Mouse (Mus musculus) induced T-regulatory cell, adult 2 months (primary cell): ENCODE data around the gene Gprc5a.
A peak's percentile ranks its signal among the peaks of the same experiment; 100 is the strongest.

Source experiments
- DNase-seq: peaks from one replicate; pipeline ENCODE4 v3.0.0-alpha.2; 2012; ENCODE audit warnings: low read depth

The Gprc5a gene

GRCm38 (mm10) chr6:135074405-135074947 lies 9.0 kb downstream of the Gprc5a start:
- no peak for DNase-seq

DNA sequence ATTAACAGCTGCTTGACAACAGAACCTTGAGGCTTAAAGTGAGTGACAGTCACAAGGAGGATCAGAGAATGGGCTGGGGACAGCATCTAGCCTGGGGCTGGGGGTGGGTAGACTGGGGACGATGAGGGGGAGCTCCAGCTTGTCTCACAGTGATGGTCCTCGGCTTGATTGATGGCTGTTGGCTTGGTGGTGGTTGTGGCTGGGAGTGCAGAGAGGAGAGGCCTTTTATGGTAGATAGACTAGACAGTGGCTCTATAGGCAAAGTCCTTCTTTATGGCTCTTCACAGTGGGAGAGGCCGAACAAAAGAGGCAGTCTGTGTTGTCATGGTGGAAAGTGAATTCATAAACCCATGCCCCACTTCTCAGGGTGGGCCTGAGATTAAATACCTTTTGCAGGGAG lies 10.8 kb downstream of the Gprc5a start:
- DNase-seq = no peak

DNA sequence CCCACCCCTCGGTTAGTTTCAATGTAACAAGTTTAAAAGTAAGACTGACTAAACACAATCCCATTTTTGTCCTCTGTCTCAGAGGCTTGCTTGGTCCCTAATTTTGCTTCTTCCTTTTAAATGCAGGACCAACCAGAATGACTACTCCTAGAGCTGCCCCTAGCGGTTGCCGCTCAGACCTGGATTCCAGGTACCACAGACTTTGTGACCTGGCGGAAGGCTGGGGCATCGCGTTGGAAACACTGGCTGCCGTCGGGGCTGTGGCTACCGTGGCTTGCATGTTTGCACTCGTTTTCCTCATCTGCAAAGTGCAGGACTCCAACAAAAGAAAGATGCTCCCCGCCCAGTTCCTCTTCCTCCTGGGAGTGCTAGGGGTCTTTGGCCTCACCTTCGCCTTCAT lies 13.0 kb downstream of the Gprc5a start:
- DNase-seq = no peak

GRCm38 (mm10) chr6:135083991-135084502 lies 18.6 kb downstream of the Gprc5a start:
- no peak for DNase-seq

DNA sequence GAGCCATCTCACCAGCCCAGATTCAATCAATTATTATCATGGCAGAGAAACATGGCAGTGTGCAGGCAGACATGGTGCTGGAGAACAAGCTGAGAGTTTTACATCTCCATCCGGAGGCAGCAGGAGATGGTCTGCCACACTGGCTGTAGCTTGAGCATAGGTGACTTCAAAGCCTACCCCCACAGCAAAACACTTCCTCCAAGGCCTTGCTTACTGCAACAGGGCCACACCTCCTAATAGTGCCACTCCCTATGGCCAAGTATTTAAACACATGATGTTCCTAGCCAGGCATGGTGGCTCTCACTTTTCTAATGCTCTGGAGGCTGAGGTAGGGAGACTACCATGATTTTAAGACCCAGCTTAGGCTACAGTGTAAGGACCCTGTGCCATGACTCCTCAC lies 20.3 kb downstream of the Gprc5a start:
- DNase-seq = no peak

GRCm38 (mm10) chr6:135087721-135088451 lies 22.4 kb downstream of the Gprc5a start:
- DNase-seq = peak; percentile 82

- no peak for DNase-seq
Measured at GRCm38 (mm10) chr6:135089786-135090185, 24.3 kb downstream of the Gprc5a start.

- no peak for DNase-seq
Measured at GRCm38 (mm10) chr6:135090661-135091060, 25.2 kb downstream of the Gprc5a start.

- no peak for DNase-seq
Measured at GRCm38 (mm10) chr6:135092798-135093470, 27.5 kb downstream of the Gprc5a start.

DNA sequence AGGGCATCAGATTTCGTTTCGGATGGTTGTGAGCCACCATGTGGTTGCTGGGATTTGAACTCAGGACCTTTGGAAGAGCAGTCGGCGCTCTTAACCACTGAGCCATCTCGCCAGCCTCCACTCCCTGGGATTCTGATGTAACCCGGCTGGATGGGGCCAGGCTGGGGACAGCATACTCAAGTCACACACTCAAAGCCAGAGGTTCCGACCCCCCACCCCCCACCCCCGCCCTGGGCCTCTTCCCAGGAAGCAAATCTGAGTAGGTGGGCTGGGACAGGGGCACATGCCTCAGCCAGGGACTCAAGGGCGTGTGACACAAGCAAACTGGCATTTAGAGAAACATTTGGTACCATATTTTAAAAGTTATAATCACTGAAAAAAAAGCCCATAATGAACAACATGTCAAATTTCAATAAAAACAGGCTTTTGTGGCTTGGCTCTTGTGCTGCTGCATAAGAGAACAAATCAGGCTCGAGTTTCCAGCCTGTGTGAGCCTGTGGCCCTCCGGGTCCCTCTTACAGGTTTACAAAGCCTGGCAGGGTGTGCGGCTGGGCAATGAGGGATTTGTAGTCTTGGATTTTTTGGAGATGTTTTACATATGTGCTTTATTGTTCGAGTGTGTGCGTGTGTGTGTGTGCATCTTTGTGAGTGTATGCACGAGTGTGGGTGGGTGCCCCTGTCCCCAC lies 35.5 kb downstream of the Gprc5a start:
- no peak for DNase-seq

- DNase-seq = no peak
Measured at GRCm38 (mm10) chr6:135102736-135103303, 37.4 kb downstream of the Gprc5a start.

DNA sequence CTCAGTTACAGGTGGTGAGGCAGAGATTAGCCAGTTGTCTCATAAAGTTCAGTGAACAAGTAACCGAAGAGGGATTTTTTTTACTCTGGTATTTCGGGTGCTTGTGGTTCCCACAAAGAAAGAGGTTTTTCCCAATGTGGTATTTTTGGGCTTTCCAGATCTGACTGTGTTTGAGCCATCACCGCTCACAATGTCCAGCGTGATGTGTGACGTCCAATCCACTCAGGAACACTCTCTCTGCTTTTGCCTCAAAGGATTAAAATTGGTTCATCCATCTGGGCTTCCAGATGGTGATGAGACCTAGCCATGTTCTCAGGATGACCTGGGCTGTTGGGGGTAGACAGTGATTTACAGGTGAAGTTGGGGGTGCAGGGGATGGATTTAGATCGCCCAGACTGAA lies 41.6 kb downstream of the Gprc5a start:
- DNase-seq = no peak

DNA sequence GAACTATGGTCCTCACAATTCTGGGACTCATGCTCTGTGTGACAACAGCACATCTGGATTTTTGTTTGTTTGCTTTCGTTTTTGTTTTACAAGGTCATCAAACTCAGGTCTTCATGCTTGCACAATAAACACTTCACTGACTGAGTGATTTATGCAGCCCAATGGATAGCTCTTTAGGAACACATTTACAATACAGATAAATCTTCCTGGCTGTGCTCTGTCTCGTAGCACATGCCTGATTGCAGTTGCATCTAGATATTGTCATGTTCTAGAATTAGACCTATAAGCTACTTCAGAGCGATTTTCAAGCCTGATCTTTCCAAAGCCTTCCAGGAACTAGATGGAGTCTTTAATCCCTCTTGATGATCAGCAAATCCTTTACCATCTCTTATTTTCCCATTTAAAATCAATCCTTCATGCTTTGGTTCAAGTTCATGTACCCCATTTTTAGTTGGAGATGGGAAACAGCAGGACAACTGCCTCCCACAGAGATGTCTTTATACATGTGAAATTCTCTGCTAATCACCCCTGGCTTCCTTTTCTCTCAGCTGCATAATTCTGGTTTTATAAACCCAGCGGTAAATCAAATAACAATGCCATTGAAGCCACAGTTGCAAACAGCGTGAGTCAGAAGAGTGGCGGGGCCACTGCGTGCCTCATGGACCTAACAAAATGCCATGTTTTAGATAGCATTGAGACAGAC lies 47.1 kb downstream of the Gprc5a start:
- DNase-seq = no peak

- no peak for DNase-seq
Measured at GRCm38 (mm10) chr6:135113114-135113436, 47.6 kb downstream of the Gprc5a start.

- DNase-seq = no peak
Measured at GRCm38 (mm10) chr6:135116479-135116878, 51.0 kb downstream of the Gprc5a start.

- DNase-seq = no peak
Measured at GRCm38 (mm10) chr6:135118183-135118582, 52.7 kb downstream of the Gprc5a start, which contains the start of gene Gprc5d. Gprc5d (minus strand) TSS chr6:135118283.

- no peak for DNase-seq
Measured at GRCm38 (mm10) chr6:135124755-135125380, 59.4 kb downstream of the Gprc5a start.

DNA sequence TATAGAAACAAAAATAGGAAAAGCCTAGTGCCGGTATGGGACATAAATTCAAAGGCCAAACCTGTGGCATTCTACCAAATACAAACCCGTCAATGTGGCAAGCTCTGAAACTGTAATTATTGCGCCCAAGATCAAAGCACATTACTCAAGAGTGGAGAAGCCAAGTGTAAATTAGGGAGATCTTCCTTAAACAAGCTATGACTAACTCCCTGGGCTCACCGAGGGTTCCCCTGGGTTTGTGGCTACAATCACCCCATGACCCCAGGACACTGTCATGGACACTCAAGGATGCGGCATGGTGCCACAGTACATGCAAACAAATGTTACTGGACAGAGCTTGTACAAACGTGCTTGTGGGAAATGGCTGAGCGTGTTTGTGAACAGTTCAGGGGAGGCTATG lies 67.6 kb downstream of the Gprc5a start:
- no peak for DNase-seq

GRCm38 (mm10) chr6:135133486-135133885 lies 68.0 kb downstream of the Gprc5a start:
- DNase-seq = no peak
